Mouse (Mus musculus) embryo, embryonic 10.5 days (tissue): ENCODE measurements around the gene Snx7.

ENCODE experiments used
- DNase-seq: peaks from one replicate; pipeline ENCODE4 v3.0.0-alpha.2; 2015; ENCODE audit warnings: low spot score

Gene Snx7

GRCm38 (mm10) chr3:117814218-117814617 lies 54.5 kb downstream of the Snx7 start:
- no peak for DNase-seq

GRCm38 (mm10) chr3:117812135-117812534 lies 56.6 kb downstream of the Snx7 start:
- no peak for DNase-seq

- no peak for DNase-seq
These were observed 63.0 kb downstream of the Snx7 start for GRCm38 (mm10) chr3:117805782-117806181.

- DNase-seq, result no peak
These were observed 74.2 kb downstream of the Snx7 start for GRCm38 (mm10) chr3:117794501-117794900.

- DNase-seq, result no peak
These were observed 76.8 kb downstream of the Snx7 start for GRCm38 (mm10) chr3:117791951-117792350.

GRCm38 (mm10) chr3:117791273-117791672 lies 77.5 kb downstream of the Snx7 start:
- DNase-seq, result no peak

GRCm38 (mm10) chr3:117788800-117789693 lies 79.7 kb downstream of the Snx7 start:
- peak; percentile 71 for DNase-seq

GRCm38 (mm10) chr3:117787247-117787646 lies 81.5 kb downstream of the Snx7 start:
- DNase-seq, result peak; percentile 15

- no peak for DNase-seq
These were observed 116.5 kb downstream of the Snx7 start for GRCm38 (mm10) chr3:117752151-117752757.

GRCm38 (mm10) chr3:117751665-117752064 lies 117.1 kb downstream of the Snx7 start:
- peak; percentile 15 for DNase-seq

GRCm38 (mm10) chr3:117749256-117749655 lies 119.5 kb downstream of the Snx7 start:
- DNase-seq, result no peak

- DNase-seq, result no peak
These were observed 129.0 kb downstream of the Snx7 start for GRCm38 (mm10) chr3:117739760-117740159.

- no peak for DNase-seq
These were observed 136.1 kb downstream of the Snx7 start for GRCm38 (mm10) chr3:117732661-117733060.
